Mouse (Mus musculus) mouse embryonic stem cell (cell line): ENCODE data around the gene Nxph3.

Experiments used
- in situ Hi-C, 2 experiments: fragments of 300-500 bp; cut with MboI; formaldehyde crosslinking; loops; 1 replicate in 1 of 2; 3 replicates in 1 of 2; pipeline ENCODE4 v1.14.3; 2019 to 2020; ENCODE audit warnings: low sequenced_read_pairs in 2 of 2, low pct_unique_long_range_greater_than_20kb in 1 of 2, mixed read lengths in 1 of 2; ENCODE audit not compliant: unreplicated experiment in 1 of 2

Nxph3 gene

DNA sequence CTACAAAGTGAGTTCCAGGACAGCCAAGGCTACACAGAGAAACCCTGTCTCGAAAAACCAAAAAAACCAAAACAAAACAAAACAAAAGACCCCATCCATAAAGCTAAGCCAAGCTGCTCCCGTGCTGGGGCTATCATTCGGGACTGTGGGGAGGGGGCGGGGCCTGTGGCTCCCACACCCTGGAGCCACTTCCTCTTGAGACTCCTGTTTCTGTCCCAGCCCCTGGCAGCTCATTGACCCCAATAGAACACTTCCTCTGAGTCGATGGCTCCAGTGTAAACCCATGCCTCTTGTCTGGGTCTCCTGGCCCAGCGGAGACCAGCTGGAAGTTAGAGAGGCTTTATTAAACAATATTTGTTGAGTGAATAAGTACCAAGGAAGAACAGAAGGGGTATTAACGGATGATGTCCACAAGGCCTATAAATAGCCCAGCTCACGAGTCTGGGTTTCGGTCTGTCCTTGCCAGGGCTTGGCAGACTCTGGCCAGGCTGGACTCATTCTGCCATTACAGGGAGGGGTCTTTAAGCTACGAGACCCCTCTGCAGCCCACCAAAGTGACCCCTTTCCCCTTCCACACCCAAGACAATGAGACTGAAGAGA is 10.7 kb downstream of the Nxph3 start:
- in situ Hi-C loops = loop anchor here in 1 of 2 experiments (25.0 kb wide), 1 partner anchor 391 kb away; the partner anchor contains the start of gene Dlx3

DNA sequence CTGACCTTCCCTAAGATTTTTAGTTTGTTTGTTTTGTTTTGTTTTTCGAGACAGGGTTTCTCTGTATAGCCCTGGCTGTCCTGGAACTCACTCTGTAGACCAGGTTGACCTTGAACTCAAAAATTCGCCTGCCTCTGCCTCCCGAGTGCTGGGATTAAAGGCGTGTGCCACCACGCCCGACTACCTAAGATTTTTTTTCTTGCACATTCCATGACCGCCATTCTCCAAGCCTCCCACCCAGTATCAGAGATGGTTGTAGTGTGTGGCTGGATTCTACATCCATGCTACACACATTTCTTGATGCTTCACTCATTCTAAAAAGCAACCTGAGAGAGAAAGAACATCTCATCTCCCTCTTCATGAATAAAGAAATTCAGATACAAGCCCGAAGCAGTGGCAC is 12.5 kb downstream of the Nxph3 start:
- in situ Hi-C loops = loop anchor here in 1 of 2 experiments (25.0 kb wide), 1 partner anchor 390 kb away; the partner anchor contains the start of gene Dlx3

DNA sequence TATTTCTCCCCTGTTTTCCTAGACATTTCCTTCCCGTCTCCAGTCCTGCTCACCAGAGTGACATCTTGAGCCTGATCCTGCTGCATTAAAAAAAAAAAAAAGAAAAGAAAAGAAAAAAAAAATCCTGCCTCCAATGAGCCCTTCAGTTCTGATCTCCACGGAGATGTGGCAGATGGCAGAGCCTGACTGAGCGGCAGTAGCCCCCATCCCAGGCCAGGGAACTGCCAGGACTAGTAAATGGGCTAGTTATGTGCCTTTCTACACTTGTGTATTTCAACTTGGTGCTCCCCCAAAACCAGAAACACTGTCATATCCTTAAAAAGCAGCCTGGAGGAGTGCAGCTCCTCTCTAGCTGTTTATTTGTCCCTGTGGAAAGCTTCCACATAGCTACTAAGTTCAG is 13.5 kb downstream of the Nxph3 start:
- in situ Hi-C loops = loop anchor here in 1 of 2 experiments (25.0 kb wide), 1 partner anchor 389 kb away; the partner anchor contains the start of gene Dlx3

GRCm38 (mm10) chr11:95500412-95500811 is 14.0 kb downstream of the Nxph3 start:
- in situ Hi-C loops = loop anchor here in 1 of 2 experiments (25.0 kb wide), 1 partner anchor 388 kb away; the partner anchor contains the start of gene Dlx3

DNA sequence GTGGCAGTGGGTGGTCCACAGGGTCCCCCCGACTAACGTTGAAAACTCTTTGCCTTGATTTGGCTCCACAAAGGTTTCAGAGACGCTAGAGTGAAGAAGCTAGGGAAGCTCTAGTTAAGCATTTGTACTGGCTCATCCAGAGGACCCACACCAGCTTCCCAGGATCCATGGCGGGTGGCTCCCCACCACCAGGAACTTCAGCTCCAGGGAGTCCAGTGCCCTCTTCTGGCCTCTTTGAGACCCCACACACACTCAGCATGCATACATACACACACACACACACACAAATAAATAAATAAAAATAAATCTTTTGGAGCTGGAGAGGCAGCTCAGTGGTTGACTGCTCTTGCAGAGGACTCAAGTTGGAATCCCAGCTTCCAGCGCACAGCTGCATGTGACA is 16.4 kb downstream of the Nxph3 start:
- in situ Hi-C loops = no loop called here

- in situ Hi-C loops = no loop called here
These were observed 18.5 kb downstream of the Nxph3 start for GRCm38 (mm10) chr11:95495883-95496282.

DNA sequence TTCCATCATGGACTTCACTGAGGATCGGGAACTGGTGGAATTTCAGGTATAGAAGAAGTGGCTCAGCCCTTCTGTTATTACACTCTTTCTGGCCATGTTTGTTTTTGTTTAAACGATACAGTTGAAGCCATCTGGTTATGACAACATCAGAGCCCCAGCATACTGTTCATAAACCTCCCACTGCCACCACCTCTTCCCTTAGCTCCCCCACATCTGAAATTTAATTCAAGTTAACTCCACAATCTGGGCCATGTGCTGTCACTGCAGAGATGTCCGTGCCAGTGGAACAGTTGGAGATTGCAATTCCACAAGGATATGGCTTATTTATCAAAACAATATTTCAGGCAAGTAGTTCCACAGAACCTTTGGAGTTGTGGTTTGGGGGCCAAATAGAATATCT is 20.0 kb downstream of the Nxph3 start:
- in situ Hi-C loops = no loop called here

- in situ Hi-C loops = no loop called here
These were observed 20.4 kb downstream of the Nxph3 start for GRCm38 (mm10) chr11:95493950-95494349.

DNA sequence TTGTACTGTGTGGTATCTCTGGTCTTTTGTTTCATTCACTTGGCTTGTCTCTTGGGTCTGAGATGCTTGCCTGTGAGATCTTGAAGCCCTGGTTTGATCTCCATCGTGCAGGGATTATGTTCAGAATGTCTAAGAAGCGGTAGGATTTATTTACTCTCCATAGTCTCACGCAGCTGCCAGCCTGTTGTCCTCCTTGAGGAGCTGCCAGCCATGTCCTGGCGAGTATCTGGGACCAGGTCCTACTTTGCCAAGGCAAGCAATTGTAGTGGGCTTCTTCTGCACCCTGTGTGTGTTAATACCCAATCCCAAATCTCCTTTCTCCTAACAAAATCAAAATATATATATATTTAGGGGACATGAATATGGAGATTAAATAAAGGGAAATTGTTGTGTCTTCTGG is 21.4 kb downstream of the Nxph3 start:
- in situ Hi-C loops = no loop called here

DNA sequence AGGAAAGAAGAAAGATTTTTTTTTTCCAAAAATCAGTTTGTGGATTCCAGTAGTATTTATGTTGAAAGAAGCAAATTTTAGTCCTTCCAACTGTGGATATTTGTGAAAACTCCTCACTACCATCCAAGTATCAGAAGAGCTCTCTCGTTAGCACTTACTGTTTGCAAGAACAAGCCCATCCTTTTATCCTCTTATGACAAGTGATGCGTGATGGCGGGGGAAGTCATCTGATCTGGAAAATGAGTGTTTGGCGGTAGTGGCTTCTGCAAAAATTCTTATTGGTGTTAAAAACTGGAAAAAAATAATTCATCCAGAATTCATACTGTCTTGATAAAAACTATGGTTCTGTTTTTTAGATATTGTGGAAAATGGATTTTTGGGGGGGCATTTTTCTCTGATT is 22.1 kb downstream of the Nxph3 start:
- in situ Hi-C loops = no loop called here

DNA sequence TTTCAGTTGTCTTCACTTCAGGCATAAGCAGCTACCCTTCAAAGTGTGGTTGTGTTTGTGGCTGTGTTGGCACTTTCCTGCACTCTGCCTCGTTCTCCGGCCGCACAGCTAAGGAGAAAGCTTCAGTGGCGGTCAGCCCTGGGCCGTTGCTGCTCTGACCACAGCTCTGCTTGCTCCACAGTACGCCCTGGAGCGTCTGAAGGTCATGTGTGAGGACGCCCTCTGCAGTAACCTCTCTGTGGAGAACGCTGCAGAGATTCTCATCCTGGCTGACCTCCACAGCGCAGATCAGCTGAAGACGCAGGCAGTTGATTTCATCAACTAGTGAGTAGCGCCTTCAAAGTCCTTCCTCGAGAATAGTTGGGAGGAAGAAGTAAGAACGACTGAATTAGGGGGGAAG is 24.3 kb downstream of the Nxph3 start:
- in situ Hi-C loops = no loop called here

- in situ Hi-C loops = no loop called here
These were observed 27.1 kb downstream of the Nxph3 start for GRCm38 (mm10) chr11:95487237-95487636.

- in situ Hi-C loops = no loop called here
These were observed 28.7 kb downstream of the Nxph3 start for GRCm38 (mm10) chr11:95485634-95486033.

GRCm38 (mm10) chr11:95480662-95481061 is 33.7 kb downstream of the Nxph3 start:
- in situ Hi-C loops = no loop called here

DNA sequence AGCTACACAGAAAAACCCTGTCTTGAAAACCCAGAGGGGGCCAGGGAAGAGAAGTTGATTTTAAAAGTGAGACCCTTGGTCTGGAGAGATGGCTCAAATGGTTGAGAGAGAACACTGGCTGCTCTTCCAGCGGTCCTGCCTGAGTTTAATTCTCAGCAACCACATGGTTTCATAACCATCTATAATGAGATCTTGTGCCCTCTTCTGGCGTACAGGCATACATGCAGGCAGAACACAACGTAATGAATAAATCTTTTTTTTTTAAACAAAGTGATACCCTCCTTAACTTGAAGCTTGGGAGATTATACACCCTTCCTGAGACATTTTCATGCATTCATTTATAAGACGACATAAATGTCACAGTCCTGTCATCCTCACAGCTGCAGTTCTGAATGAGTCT is 34.9 kb downstream of the Nxph3 start:
- in situ Hi-C loops = no loop called here

DNA sequence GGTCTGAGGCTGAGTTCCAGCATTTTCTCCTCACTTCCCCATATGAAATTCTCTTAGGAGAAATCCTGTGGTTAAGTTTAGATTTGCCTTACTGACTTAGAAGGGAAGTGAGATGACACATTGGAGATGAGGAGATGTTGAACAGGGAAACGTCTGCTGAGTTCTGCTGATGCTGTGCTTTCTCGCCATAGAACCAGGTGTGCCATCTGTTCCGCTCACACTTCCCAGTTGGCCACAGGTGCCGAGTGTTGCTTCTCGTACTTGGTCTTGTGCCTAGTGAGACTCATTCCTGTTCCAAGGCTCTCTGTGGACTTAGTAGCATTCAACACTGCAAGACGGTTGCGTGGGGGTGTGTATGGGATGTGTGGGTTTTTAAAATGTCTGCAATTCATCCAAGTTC is 38.0 kb downstream of the Nxph3 start:
- in situ Hi-C loops = no loop called here

DNA sequence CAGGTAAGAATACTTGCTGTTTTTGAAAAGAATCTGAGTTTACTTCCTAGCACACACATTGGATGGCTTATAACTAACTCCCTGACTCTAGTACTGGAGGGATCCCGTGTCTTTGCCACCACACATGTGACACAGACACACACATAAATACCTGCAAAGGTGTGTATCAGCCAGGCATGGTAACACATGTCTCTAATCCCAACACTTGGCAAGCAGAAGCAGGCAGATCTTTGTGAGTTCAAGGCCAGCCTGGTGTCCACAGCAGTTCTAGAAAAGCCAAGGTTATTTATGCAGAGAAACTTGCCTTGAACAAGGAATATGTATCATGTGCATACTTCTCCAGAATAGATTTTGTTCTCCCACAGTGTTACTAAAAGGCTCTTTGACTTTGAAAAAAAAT is 40.9 kb downstream of the Nxph3 start:
- in situ Hi-C loops = no loop called here

GRCm38 (mm10) chr11:95472942-95473341 is 41.4 kb downstream of the Nxph3 start:
- in situ Hi-C loops = no loop called here

GRCm38 (mm10) chr11:95467731-95468130 is 46.6 kb downstream of the Nxph3 start:
- in situ Hi-C loops = no loop called here

DNA sequence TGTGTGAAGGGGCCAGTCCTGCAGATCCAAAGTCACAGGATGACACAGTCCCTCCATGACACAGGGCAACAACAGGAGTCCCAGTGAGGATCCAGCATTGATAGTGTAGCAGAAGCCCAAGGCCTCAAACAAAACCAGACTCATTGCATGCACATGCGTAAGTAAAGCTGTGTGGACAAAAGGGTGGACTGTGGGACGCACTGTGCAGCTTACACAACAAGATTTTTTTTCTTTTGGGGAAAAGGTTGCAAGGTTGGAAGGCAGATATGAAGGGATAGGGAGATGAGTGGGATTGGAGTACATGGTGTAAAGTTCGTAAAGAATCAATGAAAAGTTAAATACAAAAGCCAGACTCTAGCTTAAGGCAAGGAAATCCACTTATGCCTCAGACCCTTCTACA is 52.2 kb downstream of the Nxph3 start:
- in situ Hi-C loops = no loop called here

DNA sequence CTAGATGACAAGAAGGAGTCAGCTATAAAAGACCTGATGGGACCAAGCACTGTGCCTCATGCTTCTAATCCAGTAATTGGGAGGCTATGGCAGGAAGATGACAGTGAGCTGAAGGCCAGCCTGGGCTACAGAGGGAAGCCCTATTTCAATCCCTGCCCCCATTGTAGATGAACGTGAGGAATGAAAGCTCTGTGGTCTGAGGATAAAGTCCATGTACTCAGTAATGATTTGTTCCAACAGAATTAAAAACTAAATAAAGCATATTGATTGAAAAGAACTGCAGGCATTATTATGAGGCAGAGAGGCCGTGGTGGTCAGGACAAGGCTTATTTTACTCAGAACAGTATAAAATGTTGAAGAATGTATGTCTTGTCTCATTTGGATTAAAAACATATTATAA is 53.5 kb downstream of the Nxph3 start:
- in situ Hi-C loops = no loop called here
